Mouse (Mus musculus) T-helper 2 cell (primary cell): ENCODE measurements around the gene Washc3.

Source experiments
- in situ Hi-C: fragments of 300-600 bp; cut with MboI, MseI; formaldehyde crosslinking; loops from one replicate; pipeline ENCODE4 v1.15.1; 2025; ENCODE audit warnings: high pct_unique_total_duplicates

The Washc3 gene

DNA sequence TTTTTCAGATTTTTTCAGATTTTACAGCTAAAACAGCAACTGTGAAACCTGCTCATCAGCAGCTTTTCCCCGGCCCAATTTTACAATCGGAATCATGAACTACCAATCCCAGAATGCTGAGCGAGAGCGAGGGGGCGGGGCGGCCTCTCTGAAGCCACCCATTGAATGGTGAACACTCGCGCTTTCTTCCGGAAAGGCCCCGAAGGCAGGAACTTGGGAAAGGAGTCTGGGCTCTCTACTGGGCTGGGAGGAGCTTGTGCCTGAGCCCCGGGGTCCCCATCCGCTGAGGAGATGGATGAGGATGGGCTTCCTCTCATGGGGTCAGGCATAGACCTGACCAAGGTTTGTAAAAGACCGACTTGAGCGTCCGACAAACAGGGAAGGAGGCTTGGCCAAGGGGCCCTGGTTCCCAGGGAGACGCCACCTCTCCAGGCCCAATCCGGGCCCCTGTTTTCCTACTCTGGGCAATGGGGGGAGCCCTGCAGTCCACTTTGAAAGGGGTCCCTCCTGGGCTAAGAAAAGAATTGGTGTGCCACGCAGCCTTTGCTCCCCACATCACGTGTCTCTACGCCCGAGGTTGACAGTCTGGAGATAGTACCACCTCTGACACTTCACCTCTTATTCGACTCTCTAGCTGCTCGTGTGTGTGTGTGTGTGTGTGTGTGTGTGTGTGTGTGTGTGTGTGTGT is at the start of gene Washc3:
Gene Washc3 (plus strand): TSS at position 143 of the 688 bp plus-strand sequence.
- in situ Hi-C loops: no loop called here

DNA sequence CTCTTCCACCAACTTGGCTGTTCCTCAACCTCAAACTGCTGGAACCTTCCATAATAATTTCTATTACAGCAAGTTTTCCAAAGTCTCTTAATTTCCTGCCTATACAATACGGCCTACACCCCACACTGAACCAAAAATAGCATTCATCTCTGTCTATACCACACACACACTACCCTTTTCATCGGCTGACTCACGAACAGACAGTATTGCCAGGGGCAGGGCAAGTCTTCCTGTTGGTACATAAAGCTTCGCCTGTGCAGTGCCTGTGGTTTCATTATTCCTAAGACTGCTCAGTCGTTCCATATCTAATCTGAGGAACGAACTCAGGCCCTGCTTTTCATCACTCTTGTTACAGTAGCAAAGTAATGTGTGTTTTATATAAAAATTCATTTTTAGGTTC is 49.2 kb upstream of the Washc3 start:
- in situ Hi-C loops: no loop called here

DNA sequence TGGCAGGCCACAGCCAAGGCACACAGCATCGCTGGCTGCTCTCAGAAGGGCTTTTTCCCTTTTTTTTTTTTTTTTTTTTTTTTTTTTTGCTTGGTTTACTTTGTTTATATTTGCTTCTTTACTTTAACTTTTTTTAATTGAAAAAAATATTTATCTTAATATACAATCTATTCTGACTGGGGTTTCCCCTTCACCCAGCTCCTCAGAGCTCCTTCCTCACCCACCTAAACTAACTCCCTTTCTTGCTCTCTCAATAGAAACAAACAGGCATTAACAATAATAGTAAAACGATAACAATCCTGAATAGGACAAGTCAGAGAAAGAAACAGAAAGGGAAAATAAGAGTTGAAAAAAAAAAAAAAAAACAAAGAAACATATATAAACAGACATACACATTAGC is 38.8 kb upstream of the Washc3 start:
- in situ Hi-C loops: no loop called here

DNA sequence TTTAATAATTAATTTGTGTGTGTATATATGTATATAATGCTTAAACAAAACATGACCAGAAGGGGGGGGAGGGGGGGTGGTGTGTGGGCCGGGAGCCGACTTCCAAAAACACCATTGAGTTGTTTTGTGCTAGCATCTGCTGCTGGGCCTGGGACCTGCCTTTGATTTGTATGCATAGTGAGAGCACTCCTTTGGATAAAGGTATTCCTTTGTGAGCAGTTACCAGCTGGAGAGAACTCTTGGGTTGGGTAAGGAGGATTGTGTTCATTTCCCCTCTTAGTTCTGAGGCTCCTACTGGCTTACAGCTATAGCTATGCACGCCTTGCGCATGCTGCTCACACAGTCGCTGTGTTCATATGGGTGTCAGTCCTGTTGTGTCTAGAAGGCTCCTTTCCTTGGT is 38.2 kb upstream of the Washc3 start:
- in situ Hi-C loops: no loop called here

DNA sequence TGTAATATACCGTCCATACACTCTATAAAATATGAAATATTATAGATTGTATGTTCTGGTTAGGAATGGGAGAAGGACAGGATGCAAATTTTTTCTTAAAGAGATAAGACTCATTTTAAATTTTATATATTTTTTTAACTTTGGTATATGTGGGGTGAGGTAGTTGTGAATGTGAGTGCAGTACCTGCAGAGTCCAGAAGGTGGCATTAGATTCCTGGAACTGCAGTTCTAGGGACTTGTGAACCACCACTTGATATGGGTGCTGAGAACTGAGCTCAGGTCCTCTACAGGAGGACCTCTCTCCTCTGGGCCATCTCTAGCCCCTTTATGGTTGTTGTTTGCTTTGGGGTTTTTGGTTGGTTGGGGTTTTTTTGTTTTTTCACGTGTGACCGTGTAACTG is 34.7 kb upstream of the Washc3 start:
- in situ Hi-C loops: no loop called here

DNA sequence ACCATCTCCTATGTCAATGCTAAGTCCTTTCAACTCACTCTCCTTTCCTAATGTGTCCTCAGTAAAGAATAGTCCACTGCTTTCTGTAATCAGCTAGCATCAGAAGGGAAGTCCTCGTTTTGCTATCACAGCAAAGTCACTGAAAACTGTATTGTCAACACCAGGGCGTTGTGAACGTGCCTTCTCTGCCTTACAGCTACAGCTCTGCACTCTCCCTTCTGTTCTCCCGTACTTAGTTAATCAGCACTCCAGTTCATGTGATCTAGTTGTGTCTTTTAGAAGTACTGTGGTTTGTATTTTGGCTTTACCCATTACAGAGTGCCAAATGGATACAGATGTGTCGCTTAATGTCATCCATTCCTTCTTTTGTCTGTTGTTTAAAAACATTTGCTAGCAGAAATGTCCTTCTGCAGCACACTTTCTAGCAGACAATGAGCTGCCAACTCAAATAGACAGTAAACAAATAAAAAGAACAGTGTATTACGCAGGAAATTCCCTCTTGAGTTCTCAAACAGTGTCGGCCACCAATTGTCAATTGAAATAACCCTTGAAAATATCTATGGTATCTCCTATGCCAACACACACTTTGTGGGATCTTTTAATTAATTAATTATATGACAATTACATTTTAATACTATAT is 33.3 kb upstream of the Washc3 start:
- in situ Hi-C loops: no loop called here

DNA sequence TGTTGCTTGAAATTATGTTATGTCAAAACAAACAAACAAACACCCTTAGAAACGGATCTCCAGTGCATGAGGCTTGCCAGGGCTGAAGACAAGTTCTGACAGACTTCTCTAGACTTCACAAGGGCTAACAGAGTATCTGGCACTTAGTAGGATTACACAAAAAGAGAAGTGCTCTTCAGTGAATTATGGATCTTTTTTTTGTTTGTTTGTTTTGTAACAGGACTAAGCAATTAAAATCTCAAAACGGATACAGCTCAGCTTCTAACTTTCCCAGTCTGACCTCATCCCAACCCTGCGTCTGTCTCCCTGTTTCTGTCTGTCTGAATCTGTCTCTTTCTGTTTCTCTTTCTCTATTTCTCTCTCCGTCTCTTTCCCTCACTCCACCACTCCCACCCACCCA is 352 bp upstream of the Washc3 start:
- in situ Hi-C loops: no loop called here

DNA sequence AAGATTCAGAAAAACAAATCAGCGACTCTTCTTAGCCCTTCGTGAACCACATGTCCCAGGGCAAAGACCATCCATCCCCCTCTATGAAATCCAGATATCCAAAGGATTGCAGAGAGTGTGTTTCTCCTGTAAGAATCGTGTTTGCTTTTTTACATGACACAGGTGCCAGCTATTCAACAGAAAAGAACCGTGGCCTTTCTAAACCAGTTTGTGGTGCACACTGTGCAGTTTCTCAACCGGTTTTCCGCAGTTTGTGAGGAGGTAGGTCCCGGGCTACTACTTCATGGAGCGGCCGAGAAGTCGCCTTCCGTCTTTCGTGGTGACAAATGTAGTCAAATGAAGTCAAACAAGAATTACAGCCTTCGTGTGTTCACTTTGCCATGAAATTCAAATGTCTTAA is 757 bp downstream of the Washc3 start:
- in situ Hi-C loops: no loop called here

DNA sequence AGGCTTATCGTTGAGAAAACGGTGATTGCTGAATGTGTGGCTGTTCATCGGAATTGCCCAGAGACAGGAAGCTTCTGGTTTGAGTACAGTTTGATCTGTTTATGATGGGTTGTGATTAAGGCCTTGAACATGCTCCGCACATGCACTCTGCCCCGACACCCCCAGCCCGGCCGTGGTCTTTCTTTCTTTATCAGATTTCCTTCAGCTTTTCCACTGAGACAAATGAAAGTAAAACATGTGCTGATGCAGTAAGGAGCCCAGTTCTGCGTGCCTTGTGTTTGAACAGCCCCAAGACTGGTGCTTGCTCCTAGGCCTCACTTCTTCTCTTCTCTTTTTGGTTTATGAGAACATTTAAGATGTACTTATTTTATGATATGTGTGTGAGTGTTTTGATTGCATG is 1.7 kb downstream of the Washc3 start:
- in situ Hi-C loops: no loop called here

DNA sequence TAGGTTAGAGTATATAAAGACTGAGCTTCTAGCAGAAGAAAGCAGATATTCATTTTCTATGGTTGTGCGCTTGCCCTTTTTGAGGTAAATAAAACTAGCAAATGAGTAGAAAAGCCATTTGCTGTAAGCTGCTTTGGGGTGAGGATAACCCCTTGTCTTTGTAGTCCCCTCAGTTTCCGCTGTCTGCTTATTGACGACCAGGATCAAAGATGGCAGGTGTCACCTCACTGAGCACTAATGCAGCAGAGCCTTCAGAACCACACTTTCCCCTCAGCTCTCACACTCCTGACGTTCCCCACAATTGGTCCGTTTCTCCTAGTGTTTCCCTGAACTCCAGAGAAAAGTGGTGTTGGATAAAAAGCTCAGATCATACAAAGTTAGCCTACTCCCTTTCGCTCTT is 2.3 kb downstream of the Washc3 start:
- in situ Hi-C loops: no loop called here

DNA sequence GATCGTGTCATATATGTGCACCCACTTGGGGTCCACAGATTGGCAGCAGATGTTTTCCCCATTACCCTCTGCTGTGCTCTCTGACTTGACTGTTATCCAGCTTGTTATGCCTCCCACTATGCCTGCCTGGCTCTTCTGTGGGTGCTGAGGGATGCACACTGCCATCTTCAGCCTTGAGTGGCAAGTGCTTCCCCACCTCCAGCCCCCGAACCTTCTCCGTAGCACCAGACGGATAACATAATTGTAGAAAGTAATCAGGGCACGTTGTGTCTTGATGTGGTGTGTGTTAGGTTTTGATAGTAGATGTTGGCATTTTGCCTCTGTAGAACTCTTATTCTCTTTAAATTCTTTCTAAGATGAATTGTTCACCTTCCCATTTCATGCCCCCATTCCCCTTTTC is 11.8 kb downstream of the Washc3 start:
- in situ Hi-C loops: no loop called here

DNA sequence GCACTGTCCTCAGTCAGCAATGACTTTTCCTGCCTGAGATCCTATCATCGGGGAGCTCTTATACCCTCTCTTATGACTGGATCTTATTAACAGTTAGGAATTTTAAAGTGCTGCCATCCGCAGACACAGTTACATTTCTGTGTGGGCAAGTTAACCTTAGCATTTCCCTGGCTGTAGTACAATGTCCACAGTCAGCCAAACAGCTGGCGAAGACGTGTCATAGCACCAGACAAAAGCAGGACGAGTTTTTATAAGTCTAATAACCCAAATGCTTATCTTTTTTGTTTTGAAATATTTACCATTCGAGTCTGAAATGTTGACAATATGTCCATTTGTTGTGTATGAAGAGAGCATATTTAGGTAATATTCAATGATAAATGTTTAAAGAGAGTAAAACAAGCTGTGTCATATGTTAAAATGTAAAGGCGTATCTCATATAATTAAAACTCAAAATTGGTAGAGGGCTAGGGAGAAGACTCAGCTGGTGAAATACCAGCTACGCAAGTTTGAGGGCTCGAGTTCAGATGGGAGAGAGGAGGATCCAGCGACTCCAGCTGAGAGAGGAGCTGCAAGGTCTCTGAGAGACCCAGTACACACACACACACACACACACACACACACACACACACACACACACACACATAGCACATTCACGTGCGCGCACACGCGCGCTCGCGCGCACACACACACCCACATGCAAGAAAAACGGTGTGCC is 14.1 kb downstream of the Washc3 start:
- in situ Hi-C loops: no loop called here

DNA sequence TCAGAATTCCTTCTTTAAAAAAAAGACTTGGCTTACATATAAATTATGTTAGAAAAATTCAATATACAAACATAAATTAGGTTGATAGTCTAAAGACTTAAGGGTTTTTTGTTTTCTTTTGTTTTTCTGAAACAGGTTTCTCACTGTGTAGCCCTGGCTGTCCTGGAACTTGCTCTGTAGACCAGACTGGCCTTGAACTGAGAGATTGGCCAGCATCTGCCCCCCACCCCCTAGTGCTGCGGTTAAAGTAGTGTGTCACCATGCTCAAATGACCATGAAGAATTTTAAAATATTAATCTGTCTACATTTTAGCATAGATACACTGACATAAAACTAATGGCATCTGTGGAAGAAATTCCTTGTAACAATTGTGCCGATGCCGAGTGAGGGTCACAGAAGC is 17.3 kb downstream of the Washc3 start:
- in situ Hi-C loops: no loop called here

DNA sequence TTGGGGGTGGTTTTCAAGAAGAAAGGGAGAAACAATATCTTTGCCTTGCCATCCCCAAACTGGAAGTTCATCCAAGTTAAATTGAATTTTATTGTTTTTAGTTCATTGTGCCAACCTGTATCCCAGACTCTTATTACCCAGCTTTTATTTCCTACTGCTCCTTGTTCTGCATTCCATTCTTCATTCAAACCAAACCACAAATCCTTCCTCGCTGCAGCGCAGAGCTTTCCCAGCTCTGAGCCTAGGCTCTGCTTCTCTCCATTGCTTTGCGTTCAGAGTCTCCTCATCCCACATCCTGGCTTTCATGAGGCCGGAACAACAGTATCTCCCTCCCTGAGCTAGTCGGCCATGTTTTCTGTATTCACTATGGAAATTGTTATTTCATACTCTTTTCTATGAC is 20.8 kb downstream of the Washc3 start:
- in situ Hi-C loops: no loop called here

DNA sequence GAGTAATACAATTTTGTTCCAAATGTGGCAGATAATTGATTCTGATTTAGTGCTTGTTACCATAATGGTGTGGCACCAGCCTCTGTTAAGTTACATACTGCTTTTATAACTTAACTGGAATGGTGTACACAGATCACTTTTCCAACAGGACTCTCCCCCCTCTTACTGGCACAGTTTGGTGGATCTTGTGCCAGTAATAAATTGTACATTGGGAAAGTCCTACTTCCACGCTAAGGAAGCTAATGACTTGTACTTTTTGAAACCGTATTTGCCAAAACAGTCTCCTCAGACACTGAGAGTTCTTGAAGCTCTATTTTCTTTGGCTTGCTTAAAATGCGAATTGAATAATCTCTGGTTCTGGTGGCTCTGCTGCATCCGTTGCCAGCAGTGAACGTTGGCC is 24.5 kb downstream of the Washc3 start:
- in situ Hi-C loops: loop anchor here (25.0 kb wide), 1 partner anchor 562 kb away; no protein-coding TSS in a partner anchor

DNA sequence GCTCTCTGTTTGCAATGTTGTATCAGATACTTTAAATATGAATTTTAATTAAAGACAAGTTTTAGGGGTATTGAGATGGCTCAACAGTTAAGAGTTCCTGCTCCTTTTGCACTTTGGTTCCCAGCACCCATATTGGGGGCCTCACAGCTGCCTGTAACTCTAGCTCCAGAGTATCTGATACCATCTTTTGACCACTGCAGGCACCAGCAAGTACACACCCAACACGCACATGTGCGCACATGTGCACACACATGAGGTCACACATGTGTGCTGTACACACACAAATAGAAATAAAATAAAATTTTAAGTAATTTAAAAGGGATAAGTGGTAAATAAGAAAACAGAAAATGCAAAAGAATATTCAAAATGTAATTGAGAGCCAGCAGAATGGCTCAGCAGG is 27.1 kb downstream of the Washc3 start:
- in situ Hi-C loops: loop anchor here (25.0 kb wide), 1 partner anchor 559 kb away; no protein-coding TSS in a partner anchor

DNA sequence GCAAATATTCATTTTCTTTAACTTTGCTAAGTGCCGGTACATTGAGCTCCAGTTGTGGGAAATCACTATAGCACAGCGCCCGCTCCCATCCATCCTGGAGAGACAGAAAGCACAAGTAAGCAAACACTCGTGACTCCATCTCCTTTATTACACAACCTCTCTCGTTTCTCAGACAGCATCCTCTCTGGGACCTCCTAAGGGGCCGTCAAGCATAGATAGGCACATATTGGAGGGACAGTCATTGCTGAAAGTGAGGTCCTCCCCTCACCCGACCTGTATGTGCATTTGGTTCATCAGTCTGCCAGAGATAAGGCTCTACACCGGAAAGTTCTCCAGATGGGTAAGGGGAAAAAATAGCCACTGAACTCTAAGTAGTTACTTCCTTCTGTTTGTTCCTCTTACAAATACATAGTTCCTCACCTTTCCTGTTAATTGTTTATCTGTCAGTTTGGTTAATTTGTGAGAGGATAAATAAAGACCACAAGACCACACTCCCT is 27.7 kb downstream of the Washc3 start:
- in situ Hi-C loops: loop anchor here (25.0 kb wide), 1 partner anchor 559 kb away; no protein-coding TSS in a partner anchor

DNA sequence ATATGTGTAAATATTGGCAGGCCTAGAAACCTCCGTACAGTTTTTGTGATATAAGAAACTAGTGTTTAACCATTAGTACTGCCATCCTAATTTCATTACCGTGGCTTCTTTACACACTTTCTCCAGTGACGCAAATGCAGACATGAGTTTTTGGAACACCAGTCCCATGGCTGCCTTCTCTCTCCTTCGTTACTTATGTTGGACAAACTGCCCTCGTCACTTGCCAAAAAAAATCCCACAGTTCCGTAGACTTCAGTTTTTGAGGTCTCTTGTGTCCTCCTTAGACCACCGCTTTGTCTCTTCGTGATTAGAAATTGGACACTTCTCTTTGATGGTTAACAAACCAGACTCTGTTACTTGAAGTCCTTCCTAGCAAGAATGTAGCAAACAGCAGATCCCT is 30.8 kb downstream of the Washc3 start:
- in situ Hi-C loops: loop anchor here (25.0 kb wide), 1 partner anchor 556 kb away; no protein-coding TSS in a partner anchor

DNA sequence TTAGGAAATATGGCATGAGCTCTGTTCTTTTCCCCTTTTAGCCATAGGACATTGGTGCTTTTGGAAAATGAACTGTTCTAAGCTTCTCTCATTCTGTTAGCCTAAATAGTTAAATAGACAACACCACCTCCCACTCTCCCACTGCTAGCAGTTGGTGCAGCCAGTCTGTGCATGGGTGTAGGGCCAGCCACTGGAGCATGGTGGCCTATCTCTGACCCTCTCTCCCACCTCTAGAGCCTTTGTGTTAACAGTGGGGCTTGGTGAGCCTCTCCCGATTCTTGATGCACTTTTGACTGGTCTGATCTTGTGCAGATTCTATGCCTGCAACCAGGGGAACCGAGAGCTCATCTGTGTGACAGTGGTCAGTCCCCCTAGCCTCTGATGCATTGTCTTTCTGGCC is 31.9 kb downstream of the Washc3 start:
- in situ Hi-C loops: loop anchor here (25.0 kb wide), 1 partner anchor 555 kb away; no protein-coding TSS in a partner anchor

DNA sequence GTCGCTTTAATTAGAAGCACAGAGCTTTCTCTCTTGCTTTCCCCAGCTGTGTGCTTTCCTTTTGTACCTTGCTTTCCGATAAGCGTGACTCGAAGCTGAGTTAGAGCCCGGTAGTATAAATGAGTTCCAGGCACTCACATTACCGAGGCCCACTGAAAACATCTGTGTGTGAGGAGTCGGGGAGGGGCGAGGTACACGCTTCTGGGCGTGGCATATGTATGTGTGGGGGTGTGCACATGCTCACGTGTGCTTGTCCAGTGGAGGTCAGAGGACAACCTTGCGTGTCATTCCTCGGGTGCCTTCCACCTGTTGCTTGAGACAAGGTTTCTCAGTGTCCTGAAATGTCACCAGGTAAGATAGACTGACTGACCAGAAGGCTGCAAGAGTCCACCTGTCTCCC is 43.8 kb downstream of the Washc3 start:
- in situ Hi-C loops: loop anchor here (25.0 kb wide), 1 partner anchor 543 kb away; no protein-coding TSS in a partner anchor

DNA sequence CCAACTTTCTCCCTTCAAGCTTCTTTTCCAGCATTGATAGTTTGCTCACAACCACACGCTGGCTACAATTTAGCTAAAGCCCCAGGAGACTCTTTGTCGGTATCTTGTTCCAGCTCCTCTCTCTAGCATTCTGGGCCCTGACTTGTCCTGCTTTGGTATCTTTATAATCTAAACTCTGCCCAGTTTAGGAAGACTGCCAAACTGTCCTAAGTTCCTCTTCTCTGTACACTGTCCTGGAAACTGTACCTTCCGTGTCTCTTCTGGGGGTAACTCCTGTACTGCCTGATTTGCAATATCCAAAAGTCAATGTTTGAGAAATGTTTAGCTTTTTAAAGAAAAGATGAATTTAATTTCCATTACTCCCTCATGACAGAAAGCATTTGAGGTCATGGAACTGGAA is 49.4 kb downstream of the Washc3 start:
- in situ Hi-C loops: no loop called here

DNA sequence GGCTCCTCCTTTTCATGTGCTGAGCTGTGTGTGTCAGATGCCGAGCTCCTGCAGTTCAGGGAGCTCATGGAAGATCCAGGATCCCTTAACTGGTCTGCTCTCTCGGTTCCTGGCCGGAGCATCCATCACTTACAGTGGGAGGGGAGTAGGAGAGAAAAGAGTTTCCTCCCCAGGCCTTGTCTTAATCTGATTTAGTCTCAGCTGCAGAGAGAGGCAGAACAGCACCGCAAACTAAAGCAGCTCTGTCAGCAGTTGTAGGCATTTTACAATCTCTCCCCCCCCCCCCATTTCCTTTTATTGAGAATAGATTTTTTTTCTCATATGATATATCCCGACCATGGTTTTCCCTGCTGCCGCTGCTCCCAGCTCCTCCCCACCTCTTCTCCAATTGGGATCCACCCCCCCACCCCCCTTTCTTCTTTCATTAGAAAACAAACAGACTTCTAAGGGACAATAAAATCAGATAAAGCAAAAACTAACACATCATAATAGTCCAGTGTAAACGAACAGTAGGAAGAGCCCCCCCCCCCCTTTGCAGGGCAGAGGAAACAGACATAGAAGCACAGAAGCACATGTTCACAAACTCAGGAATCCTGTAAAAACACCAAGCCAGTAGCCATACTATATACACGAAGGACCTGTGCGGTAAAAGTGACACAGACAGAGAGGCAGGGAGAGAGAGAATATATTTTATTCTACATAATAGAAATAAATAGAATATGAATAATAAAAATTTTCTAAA is 51.4 kb downstream of the Washc3 start:
- in situ Hi-C loops: no loop called here
